Mouse (Mus musculus): ENCODE measurements around the gene Arl4d. TPM values are rescaled to one million over a fixed set of nuclear protein-coding genes. Genes with fewer than 3 reads are reported as not detected.
A peak's percentile ranks its signal among the peaks of the same experiment; 100 is the strongest.

Gene Arl4d
- total and polyA plus RNA-seq, 2 experiments, result 21.0 to 87.9 TPM

DNA sequence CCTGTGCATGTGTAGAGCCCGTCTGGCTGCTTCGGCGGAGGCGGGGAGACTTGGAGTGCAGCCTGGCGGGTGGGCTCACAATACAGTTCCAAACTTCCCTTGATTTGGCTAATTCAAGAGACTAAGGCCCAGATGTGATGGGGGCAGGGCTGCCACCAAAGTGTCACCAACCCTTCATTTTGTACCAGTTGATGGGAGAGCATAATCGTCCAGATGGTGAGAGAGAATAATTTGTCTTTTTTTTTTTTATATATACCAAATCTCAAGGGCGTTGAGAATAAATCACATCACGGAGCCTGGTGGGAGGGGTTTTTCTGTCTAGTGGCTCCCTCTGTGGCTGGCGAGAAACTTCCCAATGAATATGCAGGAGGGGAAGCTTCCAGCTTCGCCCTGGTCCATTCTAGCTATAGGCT is 24.4 kb downstream of the Arl4d start:
- Histone ChIP-seq H3K9ac (ENCODE audit: low read depth, low read length) (no peak overlapping the region), H3K79me2 (ENCODE audit: control insufficient read depth, insufficient read depth, low read length) (no peaks in the 10 kb centered on the region), H3K4me1 (ENCODE audit: control insufficient read depth, insufficient read depth, low read length) (peaks cover 2% of the 10 kb centered on the region; the same call in 1 of the 2 replicates), H3K27ac (replicated peaks; ENCODE audit: insufficient read depth, low read depth, low read length) (no peak overlapping the region), H3K4me3 (ENCODE audit: insufficient read depth, low read depth, low read length) (no peak overlapping the region), H3K27me3 (ENCODE audit: control insufficient read depth, insufficient read depth, low read length) (no peaks in the 10 kb centered on the region), H3K36me3 (ENCODE audit: control insufficient read depth, insufficient read depth, low read length) (no peaks in the 10 kb centered on the region)
- no peak for DNase-seq (ENCODE audit: extremely low read depth, low read depth, low spot score)
- TF ChIP-seq POLR2A (IDR thresholded peaks at IDR 0.05; ENCODE audit: extremely low read depth, insufficient read depth, low read length), result no peak
- TF ChIP-seq CTCF (IDR thresholded peaks at IDR 0.05; ENCODE audit: low read depth, low read length), result no peak
- WGBS, result 93% methylated on average over 10 of the region's 10 CpGs

DNA sequence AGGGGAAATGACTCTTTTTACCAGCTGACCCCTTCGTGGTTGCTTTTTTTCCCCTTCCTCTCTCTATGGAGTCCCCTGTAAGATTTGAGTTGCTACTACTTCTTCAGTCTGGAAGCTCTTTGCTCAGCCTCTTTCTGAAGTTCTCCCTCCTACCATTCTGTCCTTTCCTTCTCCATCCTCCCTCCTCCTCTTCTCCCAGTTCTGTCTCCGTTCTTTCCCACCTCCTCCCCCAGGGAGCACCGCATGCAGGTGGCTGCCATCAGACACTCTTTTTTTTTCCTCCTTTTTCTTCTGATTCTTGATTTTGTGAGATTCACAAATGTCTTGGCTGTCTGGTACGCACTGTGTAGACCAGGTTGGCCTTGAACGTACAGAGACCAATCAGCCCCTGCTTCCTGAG is 25.0 kb downstream of the Arl4d start:
- 94% methylated on average over 5 of the region's 5 CpGs for WGBS
- Histone ChIP-seq H3K4me3 (ENCODE audit: insufficient read depth, low read depth, low read length) (no peak overlapping the region), H3K27me3 (ENCODE audit: control insufficient read depth, insufficient read depth, low read length) (no peaks in the 10 kb centered on the region), H3K36me3 (ENCODE audit: control insufficient read depth, insufficient read depth, low read length) (no peaks in the 10 kb centered on the region), H3K4me1 (ENCODE audit: control insufficient read depth, insufficient read depth, low read length) (no peaks in the 10 kb centered on the region), H3K9ac (ENCODE audit: low read depth, low read length) (no peak overlapping the region), H3K79me2 (ENCODE audit: control insufficient read depth, insufficient read depth, low read length) (no peaks in the 10 kb centered on the region), H3K27ac (replicated peaks; ENCODE audit: insufficient read depth, low read depth, low read length) (no peak overlapping the region)
- no peak for TF ChIP-seq CTCF (IDR thresholded peaks at IDR 0.05; ENCODE audit: low read depth, low read length)
- no peak for TF ChIP-seq POLR2A (IDR thresholded peaks at IDR 0.05; ENCODE audit: extremely low read depth, insufficient read depth, low read length)
- no peak for DNase-seq (ENCODE audit: extremely low read depth, low read depth, low spot score)

DNA sequence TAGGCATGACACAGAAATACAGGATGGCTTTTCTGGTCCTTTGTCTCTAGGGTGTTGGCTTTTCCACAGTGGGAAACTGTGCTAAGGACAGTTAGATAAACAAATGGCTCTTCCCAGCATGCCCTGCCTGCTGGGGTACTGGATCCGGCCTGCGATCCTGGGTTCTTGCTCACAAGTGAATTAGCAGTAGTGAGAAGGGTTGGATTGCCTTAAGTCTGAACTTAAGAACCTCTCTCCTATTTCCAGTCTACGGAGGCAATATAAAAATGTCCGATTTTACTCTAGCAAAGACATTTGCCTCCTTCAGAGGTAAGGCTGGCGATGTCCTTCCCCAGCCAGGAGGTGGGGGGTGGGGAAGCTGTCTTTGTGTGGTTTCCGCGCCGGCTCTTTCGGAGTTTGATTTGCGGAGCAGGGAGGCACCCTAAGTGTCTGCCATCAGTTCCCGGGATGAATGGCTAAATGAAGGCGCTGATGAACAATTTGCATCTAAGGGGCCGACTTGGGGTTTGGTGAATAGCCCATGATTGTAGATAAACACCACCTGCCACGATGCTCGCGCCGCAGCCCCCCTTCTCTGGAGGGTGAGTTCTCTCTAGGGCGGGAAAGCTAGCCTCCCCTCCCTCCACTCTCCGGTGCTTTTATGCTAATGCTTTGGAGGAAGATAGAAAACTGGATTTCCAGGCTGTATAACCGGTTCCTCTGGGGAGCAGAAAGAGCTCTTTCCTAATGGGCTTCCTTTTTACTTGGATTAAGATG is 30.7 kb downstream of the Arl4d start:
- Histone ChIP-seq H3K27ac (replicated peaks; ENCODE audit: insufficient read depth, low read depth, low read length) (no peak overlapping the region), H3K4me1 (ENCODE audit: control insufficient read depth, insufficient read depth, low read length) (peaks cover 11% of the 10 kb centered on the region), H3K9ac (ENCODE audit: low read depth, low read length) (no peak overlapping the region), H3K79me2 (ENCODE audit: control insufficient read depth, insufficient read depth, low read length) (no peaks in the 10 kb centered on the region), H3K4me3 (ENCODE audit: insufficient read depth, low read depth, low read length) (no peak overlapping the region), H3K27me3 (ENCODE audit: control insufficient read depth, insufficient read depth, low read length) (no peaks in the 10 kb centered on the region), H3K36me3 (ENCODE audit: control insufficient read depth, insufficient read depth, low read length) (no peaks in the 10 kb centered on the region)
- no peak for TF ChIP-seq CTCF (IDR thresholded peaks at IDR 0.05; ENCODE audit: low read depth, low read length)
- TF ChIP-seq POLR2A (IDR thresholded peaks at IDR 0.05; ENCODE audit: extremely low read depth, insufficient read depth, low read length), result no peak
- DNase-seq (ENCODE audit: extremely low read depth, low read depth, low spot score), result no peak
- WGBS, result 51% methylated on average over 20 of the region's 20 CpGs

DNA sequence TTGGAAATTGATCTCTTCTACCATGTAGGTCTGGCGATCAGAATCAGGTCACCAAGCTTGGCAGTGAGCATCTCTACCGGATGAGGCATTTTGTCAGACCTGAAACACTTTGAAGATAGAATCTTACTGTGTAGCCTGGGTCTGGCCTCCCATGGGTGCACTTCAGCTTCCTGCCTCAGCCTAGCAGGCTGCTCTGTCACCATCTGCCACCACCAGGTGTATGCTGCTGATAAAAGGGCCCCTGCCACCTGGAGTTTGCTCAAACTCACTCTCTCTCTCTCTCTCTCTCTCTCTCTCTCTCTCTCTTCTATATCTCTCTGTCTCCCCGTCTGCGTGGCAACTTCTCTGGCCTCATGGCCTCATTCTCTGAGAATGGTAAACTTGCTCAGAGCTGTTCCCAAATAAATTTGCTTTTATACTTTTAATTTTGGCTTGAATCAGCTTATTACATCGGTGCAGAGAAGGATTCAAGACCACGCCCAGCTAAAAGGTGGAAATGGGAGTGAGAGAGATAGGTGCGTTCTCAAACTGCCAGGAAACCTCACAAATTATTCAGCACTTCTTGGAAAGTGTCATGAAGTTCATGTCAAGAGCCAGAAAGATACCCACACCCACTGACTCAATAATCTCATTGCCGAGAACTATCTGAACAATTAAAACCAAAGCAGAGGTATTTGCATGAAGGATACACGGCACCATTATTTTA is 32.0 kb downstream of the Arl4d start:
- Histone ChIP-seq H3K9ac (ENCODE audit: low read depth, low read length) (no peak overlapping the region), H3K27ac (replicated peaks; ENCODE audit: insufficient read depth, low read depth, low read length) (no peak overlapping the region), H3K4me3 (ENCODE audit: insufficient read depth, low read depth, low read length) (no peak overlapping the region), H3K4me1 (ENCODE audit: control insufficient read depth, insufficient read depth, low read length) (peaks cover 17% of the 10 kb centered on the region), H3K79me2 (ENCODE audit: control insufficient read depth, insufficient read depth, low read length) (no peaks in the 10 kb centered on the region), H3K36me3 (ENCODE audit: control insufficient read depth, insufficient read depth, low read length) (no peaks in the 10 kb centered on the region), H3K27me3 (ENCODE audit: control insufficient read depth, insufficient read depth, low read length) (no peaks in the 10 kb centered on the region)
- WGBS, result 78% methylated on average over 9 of the region's 9 CpGs
- TF ChIP-seq CTCF (IDR thresholded peaks at IDR 0.05; ENCODE audit: low read depth, low read length) (no peak), POLR2A (IDR thresholded peaks at IDR 0.05; ENCODE audit: extremely low read depth, insufficient read depth, low read length) (no peak)
- DNase-seq (ENCODE audit: extremely low read depth, low read depth, low spot score), result no peak

DNA sequence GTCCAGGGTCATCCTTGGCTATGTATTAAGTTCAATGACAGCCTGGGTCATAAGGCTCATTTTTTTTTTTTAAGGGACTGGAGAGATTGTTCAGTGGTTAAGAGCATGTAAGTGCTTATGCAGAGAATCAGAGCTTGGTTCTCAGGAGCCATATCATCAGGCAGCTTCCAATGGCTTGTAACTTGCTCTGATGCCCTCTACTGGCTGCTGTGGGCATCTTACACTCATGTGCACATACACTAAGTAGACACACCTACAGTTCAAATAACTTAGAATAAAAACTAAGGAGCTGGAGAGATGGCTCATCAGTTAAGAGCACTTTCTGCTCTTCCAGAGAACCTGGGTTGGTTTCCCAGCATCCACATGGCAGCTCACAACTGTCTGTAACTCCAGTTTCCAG is 32.8 kb downstream of the Arl4d start:
- no peak for DNase-seq (ENCODE audit: extremely low read depth, low read depth, low spot score)
- Histone ChIP-seq H3K4me3 (ENCODE audit: insufficient read depth, low read depth, low read length) (no peak overlapping the region), H3K36me3 (ENCODE audit: control insufficient read depth, insufficient read depth, low read length) (no peaks in the 10 kb centered on the region), H3K9ac (ENCODE audit: low read depth, low read length) (no peak overlapping the region), H3K27me3 (ENCODE audit: control insufficient read depth, insufficient read depth, low read length) (no peaks in the 10 kb centered on the region), H3K4me1 (ENCODE audit: control insufficient read depth, insufficient read depth, low read length) (peaks cover 18% of the 10 kb centered on the region), H3K79me2 (ENCODE audit: control insufficient read depth, insufficient read depth, low read length) (no peaks in the 10 kb centered on the region), H3K27ac (replicated peaks; ENCODE audit: insufficient read depth, low read depth, low read length) (no peak overlapping the region)
- TF ChIP-seq CTCF (IDR thresholded peaks at IDR 0.05; ENCODE audit: low read depth, low read length), result no peak
- no peak for TF ChIP-seq POLR2A (IDR thresholded peaks at IDR 0.05; ENCODE audit: extremely low read depth, insufficient read depth, low read length)

DNA sequence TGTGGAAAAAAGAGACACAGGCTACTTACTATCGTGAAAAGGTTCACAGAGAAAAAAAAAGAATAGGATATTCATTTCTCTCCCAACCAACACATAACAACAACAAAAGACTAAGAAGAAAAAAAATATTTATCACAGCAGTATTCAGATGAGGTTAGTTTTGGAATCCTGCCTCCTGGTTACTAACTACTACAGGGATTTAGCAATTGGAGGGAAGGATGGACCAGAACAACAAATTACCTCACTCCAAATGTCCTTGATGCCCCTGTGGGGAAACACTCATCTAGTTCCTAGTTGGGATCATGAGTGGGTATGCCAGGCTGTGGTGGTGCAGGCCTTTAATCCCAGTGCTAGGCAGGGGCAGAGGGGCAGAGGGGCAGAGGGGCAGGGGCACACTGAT is 34.2 kb downstream of the Arl4d start:
- DNase-seq (ENCODE audit: extremely low read depth, low read depth, low spot score), result peak; percentile 91
- Histone ChIP-seq H3K27me3 (ENCODE audit: control insufficient read depth, insufficient read depth, low read length) (no peaks in the 10 kb centered on the region), H3K36me3 (ENCODE audit: control insufficient read depth, insufficient read depth, low read length) (no peaks in the 10 kb centered on the region), H3K9ac (ENCODE audit: low read depth, low read length) (0 out of 2 replicates have a peak overlapping the region, but pooled peaks have one; percentile 19), H3K4me1 (ENCODE audit: control insufficient read depth, insufficient read depth, low read length) (peaks cover 28% of the 10 kb centered on the region), H3K4me3 (ENCODE audit: insufficient read depth, low read depth, low read length) (no peak overlapping the region), H3K27ac (replicated peaks; ENCODE audit: insufficient read depth, low read depth, low read length) (peak overlapping the region; percentile 94), H3K79me2 (ENCODE audit: control insufficient read depth, insufficient read depth, low read length) (no peaks in the 10 kb centered on the region)
- TF ChIP-seq CTCF (IDR thresholded peaks at IDR 0.05; ENCODE audit: low read depth, low read length) (no peak), POLR2A (IDR thresholded peaks at IDR 0.05; ENCODE audit: extremely low read depth, insufficient read depth, low read length) (no peak)
- WGBS, result 79% methylated on average over 1 of the region's 1 CpGs

Data from liver, adult 2 months (tissue).